Mouse (Mus musculus): ENCODE data around the gene Irak4.
A peak's percentile ranks its signal among the peaks of the same experiment; 100 is the strongest.

The Irak4 gene

DNA sequence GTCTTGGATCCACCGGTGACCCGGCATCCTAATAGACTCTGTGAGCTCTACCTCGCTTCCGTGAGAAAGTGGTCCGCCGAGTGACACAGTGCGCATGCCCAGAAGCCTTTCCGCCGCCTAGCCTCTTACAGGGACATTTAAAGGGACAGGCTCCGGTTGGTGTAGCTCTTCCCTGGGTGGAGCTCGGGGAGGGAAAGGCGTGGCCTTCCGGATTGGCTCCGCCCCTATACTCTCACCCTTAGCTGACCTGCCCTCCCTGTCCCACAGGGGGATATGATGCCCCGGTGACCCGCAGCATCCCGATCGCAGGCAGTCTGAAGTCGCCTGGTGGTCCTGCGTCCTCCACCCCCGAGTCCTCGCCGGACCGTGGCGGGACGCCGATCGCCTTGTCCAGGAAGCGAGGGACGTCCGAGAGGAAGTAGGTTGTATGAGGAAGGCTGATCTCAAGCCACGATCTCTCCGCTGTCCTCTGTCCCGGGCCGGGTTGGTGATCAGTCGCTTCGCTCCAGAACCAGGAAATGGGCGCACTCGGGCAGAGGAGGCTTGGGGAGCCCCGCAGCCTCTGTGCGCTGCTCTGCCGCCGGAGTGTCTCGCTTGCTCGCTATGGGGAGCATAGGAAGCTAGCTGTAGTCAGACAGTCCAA lies at the start of gene Irak4, which contains the start of gene Pus7l:
TSS of gene Irak4 (plus strand) at position 235 of the 643 bp plus-strand sequence.
TSS of gene Pus7l (minus strand) at position 139 of the 643 bp plus-strand sequence.
- DNase-seq (ENCODE audit: extremely low read depth, low read depth, low spot score) = peak; percentile 49

GRCm38 (mm10) chr15:94494445-94494844 lies 49.0 kb upstream of the Irak4 start:
- no peak for DNase-seq (ENCODE audit: extremely low read depth, low read depth, low spot score)

GRCm38 (mm10) chr15:94495936-94496335 lies 47.5 kb upstream of the Irak4 start:
- no peak for DNase-seq (ENCODE audit: extremely low read depth, low read depth, low spot score)

GRCm38 (mm10) chr15:94499260-94499659 lies 44.2 kb upstream of the Irak4 start:
- DNase-seq (ENCODE audit: extremely low read depth, low read depth, low spot score) = no peak

- no peak for DNase-seq (ENCODE audit: extremely low read depth, low read depth, low spot score)
Measured at GRCm38 (mm10) chr15:94503451-94504215, 39.8 kb upstream of the Irak4 start.

GRCm38 (mm10) chr15:94517913-94518491 lies 25.4 kb upstream of the Irak4 start:
- DNase-seq (ENCODE audit: extremely low read depth, low read depth, low spot score) = no peak

DNA sequence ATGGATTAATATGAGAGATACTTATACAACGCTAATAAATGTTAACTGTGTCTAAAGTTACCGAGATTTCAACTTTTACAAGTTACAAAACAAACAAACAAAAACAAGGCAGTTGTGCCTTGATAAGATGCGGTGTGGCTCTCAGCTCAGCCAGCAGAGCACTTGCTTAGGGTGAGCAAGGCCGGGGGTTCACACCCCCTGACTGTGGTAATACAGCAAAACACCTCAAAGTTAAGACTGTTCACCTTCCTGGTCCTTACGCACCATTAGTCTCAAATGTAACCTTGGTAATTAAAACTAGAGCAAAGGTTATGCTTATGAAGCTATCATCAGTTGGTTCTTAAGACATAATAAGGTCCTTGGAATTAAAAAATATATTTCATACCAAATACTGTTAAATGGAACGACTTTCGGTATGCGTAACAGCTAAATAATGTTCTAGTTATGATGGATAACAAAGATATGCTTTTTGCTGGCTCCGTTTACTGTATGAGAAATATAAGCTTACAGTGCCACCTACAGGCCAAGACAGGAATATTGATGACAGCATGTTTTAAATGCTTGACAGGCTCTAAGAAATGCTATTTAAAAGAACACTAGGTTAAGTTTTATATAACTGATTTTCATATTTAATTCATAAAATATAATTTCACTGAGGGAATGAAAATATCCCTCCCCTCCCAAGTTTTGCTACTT lies 23.1 kb upstream of the Irak4 start:
- DNase-seq (ENCODE audit: extremely low read depth, low read depth, low spot score) = no peak

- DNase-seq (ENCODE audit: extremely low read depth, low read depth, low spot score) = no peak
Measured at GRCm38 (mm10) chr15:94520959-94521358, 22.5 kb upstream of the Irak4 start.

DNA sequence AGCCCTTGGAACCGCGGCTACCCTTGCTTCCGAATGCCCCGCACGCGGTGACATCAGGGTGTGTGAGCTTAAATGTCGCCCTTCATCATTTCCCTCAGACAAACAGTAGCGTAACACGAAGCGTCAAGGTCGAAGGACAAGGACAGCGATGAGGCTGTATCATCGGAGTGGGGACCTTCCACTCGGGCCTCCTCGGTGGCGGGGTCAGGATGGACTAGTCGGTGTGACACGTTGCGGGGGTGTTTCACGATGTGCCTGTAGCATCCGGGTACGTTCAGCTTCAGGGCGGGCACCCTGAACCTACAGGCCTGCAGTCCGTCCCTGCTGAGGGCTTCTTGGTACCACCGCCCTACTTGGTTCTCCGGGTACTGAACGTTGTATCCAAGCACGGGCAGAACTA lies 20.2 kb upstream of the Irak4 start:
- DNase-seq (ENCODE audit: extremely low read depth, low read depth, low spot score) = no peak

GRCm38 (mm10) chr15:94524956-94525355 lies 18.5 kb upstream of the Irak4 start:
- no peak for DNase-seq (ENCODE audit: extremely low read depth, low read depth, low spot score)

DNA sequence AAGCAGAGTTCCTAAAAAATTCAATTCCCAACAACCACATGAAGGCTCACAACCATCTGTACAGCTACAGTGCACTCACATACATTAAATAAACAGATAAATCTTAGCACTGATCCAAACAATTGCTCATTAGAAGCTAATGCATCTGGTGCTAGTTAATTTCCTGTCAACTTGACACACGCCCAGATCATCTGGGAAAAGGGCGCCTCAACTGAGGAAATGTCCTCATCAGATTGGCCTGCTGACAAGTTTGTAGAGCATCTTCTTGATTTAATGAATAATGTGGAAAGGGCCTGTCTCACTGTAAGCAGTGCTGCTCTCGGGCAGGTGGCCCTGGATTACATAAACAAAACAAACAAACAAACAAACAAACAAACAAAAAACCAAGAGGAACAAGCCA lies 12.9 kb upstream of the Irak4 start:
- DNase-seq (ENCODE audit: extremely low read depth, low read depth, low spot score) = no peak

- no peak for DNase-seq (ENCODE audit: extremely low read depth, low read depth, low spot score)
Measured at GRCm38 (mm10) chr15:94532306-94532705, 11.1 kb upstream of the Irak4 start.

GRCm38 (mm10) chr15:94532956-94533355 lies 10.5 kb upstream of the Irak4 start:
- no peak for DNase-seq (ENCODE audit: extremely low read depth, low read depth, low spot score)

- no peak for DNase-seq (ENCODE audit: extremely low read depth, low read depth, low spot score)
Measured at GRCm38 (mm10) chr15:94535521-94535920, 7.9 kb upstream of the Irak4 start.

- DNase-seq (ENCODE audit: extremely low read depth, low read depth, low spot score) = no peak
Measured at GRCm38 (mm10) chr15:94539296-94539695, 4.1 kb upstream of the Irak4 start.

- no peak for DNase-seq (ENCODE audit: extremely low read depth, low read depth, low spot score)
Measured at GRCm38 (mm10) chr15:94542567-94543408, 655 bp upstream of the Irak4 start.

- no peak for DNase-seq (ENCODE audit: extremely low read depth, low read depth, low spot score)
Measured at GRCm38 (mm10) chr15:94544052-94544636, 701 bp downstream of the Irak4 start.

DNA sequence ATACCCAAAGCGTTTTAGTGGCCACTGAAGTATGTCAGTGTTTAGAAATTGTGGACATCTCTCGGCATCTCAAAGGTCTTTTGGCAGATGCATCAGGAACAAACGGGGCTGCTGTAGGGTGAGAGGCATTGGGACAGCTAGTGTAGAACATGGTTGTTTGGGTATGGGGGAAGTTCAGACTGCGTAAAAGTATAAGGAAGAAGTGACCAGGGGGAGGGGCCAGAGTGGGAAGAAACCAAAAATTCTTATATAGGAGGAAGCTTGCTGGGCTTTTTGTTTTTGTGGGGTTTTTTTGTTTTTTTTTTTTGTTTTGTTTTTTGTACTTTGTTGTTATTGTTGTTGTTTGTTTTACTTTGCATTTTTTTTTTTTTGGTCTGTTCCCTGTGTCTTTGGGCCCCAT lies 1.4 kb downstream of the Irak4 start:
- no peak for DNase-seq (ENCODE audit: extremely low read depth, low read depth, low spot score)

DNA sequence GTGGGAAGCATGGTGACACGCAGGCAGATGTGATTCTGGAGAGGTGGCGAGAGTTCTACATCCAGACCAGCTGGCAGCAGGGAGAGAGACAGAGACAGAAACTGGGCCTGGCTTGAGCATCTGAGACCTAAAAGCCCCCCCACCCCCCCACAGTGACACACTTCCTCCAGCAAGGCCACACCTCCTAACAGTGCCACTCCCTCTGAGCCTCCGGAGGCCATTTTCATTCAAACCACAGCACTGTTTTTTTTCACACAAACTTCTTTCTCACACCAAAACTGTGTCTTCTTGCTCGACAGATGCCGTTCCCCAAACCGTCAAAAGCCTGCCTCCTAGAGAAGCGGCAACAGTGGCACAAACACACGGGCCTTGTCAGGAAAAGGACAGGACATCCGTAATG lies 10.1 kb downstream of the Irak4 start:
- DNase-seq (ENCODE audit: extremely low read depth, low read depth, low spot score) = no peak

DNA sequence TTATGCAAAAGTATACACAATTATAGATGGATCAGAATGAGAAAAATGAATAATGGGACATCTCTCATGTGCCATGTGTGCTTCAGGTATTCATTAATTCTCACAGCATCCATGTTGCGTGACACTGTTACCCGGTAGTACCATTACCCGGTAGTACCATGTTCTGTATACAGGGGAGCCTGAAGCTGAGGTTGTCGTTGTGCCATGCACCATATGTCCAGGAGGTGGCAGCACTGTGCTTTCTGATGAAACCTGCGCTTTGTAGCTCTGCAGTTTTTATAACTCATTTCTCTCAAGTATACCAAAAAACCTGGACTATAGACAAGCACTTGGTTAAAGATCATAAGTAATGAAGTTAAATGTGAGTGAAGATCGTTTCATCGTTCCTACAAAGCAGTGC lies 14.0 kb downstream of the Irak4 start:
- DNase-seq (ENCODE audit: extremely low read depth, low read depth, low spot score) = no peak
